In the genomic region with DNA sequence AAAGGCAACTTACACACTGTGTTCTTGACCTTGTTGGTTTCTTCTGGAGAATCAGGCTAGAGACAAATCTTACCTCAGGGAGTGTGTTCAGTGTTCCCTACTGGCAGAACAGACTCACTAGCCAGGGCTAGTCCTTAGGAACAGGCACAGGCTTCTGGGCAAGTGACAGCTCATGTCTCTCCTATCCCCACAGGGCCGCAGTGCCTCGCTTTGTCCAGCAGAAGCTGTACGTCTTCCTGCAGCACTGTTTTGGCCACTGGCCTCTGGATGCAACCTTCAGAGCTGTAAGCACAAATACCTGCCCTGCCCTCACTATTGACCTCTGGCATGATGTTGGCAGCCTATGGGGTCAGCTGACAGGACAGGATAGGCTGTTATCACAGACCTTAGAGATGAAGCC, we compare ENCODE assay signal across 22 mouse cellular contexts. TPM values are rescaled to one million over a fixed set of nuclear protein-coding genes. Genes with fewer than 3 reads are reported as not detected.
DNase-seq lines count a peak whose midpoint lies in the region; ATAC-seq and TF ChIP-seq lines count a peak whose summit lies in the region.
"Had no signal": no experiment of that assay in that cellular context is flagged by ENCODE, and none has a peak within 500 bp of the region (broad histone marks: within the 10 kb centered on the region; RNA-seq: fewer than 3 reads in every experiment).

No protein-coding gene starts in this region.

- no peak overlapping the region for H3K9ac ChIP-seq in midbrain, embryonic 11.5 days (ENCODE audit: low read length)
- no peak overlapping the region for H3K9ac ChIP-seq in midbrain, embryonic 14.5 days (replicated peaks; ENCODE audit: low read length)
- H3K9ac ChIP-seq in liver, embryonic 15.5 days, result no peak overlapping the region
- H3K9ac ChIP-seq in forebrain, embryonic 16.5 days (replicated peaks; ENCODE audit: low read depth, low read length), result no peak overlapping the region
- H3K9ac ChIP-seq: embryonic facial prominence, embryonic 15.5 days; forebrain, embryonic 15.5 days; heart, embryonic 15.5 days; hindbrain, embryonic 13.5 days had no signal

- H3K36me3 ChIP-seq in midbrain, embryonic 11.5 days (ENCODE audit: control insufficient read depth, insufficient read depth, low read length), result peaks cover 21% of the 10 kb centered on the region
- H3K36me3 ChIP-seq in midbrain, embryonic 14.5 days (ENCODE audit: control insufficient read depth, insufficient read depth, low read length), result peaks cover 60% of the 10 kb centered on the region
- peaks cover 70% of the 10 kb centered on the region for H3K36me3 ChIP-seq in liver, embryonic 15.5 days (replicated peaks)
- H3K36me3 ChIP-seq in forebrain, embryonic 16.5 days (ENCODE audit: control insufficient read depth, insufficient read depth), result peaks cover 15% of the 10 kb centered on the region

- no peak overlapping the region for H3K4me2 ChIP-seq in midbrain, embryonic 11.5 days
- no peak overlapping the region for H3K4me2 ChIP-seq in midbrain, embryonic 14.5 days (ENCODE audit: low read length)
- H3K4me2 ChIP-seq in liver, embryonic 15.5 days, result no peak overlapping the region
- H3K4me2 ChIP-seq in forebrain, embryonic 16.5 days (ENCODE audit: low read length), result no peak overlapping the region
- H3K4me2 ChIP-seq: embryonic facial prominence, embryonic 15.5 days; forebrain, embryonic 15.5 days; heart, embryonic 11.5 days; heart, embryonic 15.5 days; hindbrain, embryonic 13.5 days had no signal

- H3K27me3 ChIP-seq in cerebellum, adult 2 months (ENCODE audit: control insufficient read depth, insufficient read depth, low read length), result no peaks in the 10 kb centered on the region
- no peaks in the 10 kb centered on the region for H3K27me3 ChIP-seq in midbrain, embryonic 11.5 days (ENCODE audit: control insufficient read depth, insufficient read depth, low read length)
- H3K27me3 ChIP-seq in midbrain, embryonic 14.5 days (ENCODE audit: control insufficient read depth, insufficient read depth, low read length), result no peaks in the 10 kb centered on the region
- H3K27me3 ChIP-seq in liver, embryonic 15.5 days, result no peaks in the 10 kb centered on the region
- no peaks in the 10 kb centered on the region for H3K27me3 ChIP-seq in forebrain, embryonic 16.5 days (replicated peaks; ENCODE audit: control insufficient read depth, insufficient read depth, low read length)
- H3K27me3 ChIP-seq: CH12.LX; embryonic facial prominence, embryonic 15.5 days; forebrain, embryonic 15.5 days; heart, embryonic 15.5 days; hindbrain, embryonic 13.5 days had no signal

- peaks cover 34% of the 10 kb centered on the region for H3K4me1 ChIP-seq in cerebellum, adult 2 months (ENCODE audit: control insufficient read depth, insufficient read depth, low read length)
- H3K4me1 ChIP-seq in midbrain, embryonic 11.5 days (ENCODE audit: control insufficient read depth, insufficient read depth, low read length), result no peaks in the 10 kb centered on the region
- H3K4me1 ChIP-seq in midbrain, embryonic 14.5 days (ENCODE audit: control insufficient read depth, insufficient read depth, low read length), result no peaks in the 10 kb centered on the region
- peaks cover 51% of the 10 kb centered on the region for H3K4me1 ChIP-seq in liver, embryonic 15.5 days (replicated peaks)
- no peaks in the 10 kb centered on the region for H3K4me1 ChIP-seq in forebrain, embryonic 16.5 days (replicated peaks; ENCODE audit: control insufficient read depth, insufficient read depth, low read length)
- H3K4me1 ChIP-seq: embryonic facial prominence, embryonic 15.5 days; forebrain, embryonic 15.5 days; hindbrain, embryonic 13.5 days had no signal

- no peak overlapping the region for H3K4me3 ChIP-seq in cerebellum, adult 2 months (replicated peaks; ENCODE audit: insufficient read depth, low read depth, low read length)
- no peak overlapping the region for H3K4me3 ChIP-seq in midbrain, embryonic 11.5 days (ENCODE audit: low read depth, low read length)
- no peak overlapping the region for H3K4me3 ChIP-seq in midbrain, embryonic 14.5 days (replicated peaks; ENCODE audit: low read depth, low read length)
- H3K4me3 ChIP-seq in liver, embryonic 15.5 days (replicated peaks), result no peak overlapping the region
- H3K4me3 ChIP-seq in forebrain, embryonic 16.5 days (replicated peaks; ENCODE audit: low read length), result no peak overlapping the region
- H3K4me3 ChIP-seq: embryonic facial prominence, embryonic 15.5 days; forebrain, embryonic 15.5 days; heart, adult 2 months; heart, embryonic 15.5 days; hindbrain, embryonic 13.5 days had no signal

- H3K9me3 ChIP-seq in midbrain, embryonic 11.5 days (ENCODE audit: control insufficient read depth, low read length), result no peaks in the 10 kb centered on the region
- H3K9me3 ChIP-seq in midbrain, embryonic 14.5 days (ENCODE audit: control insufficient read depth, low read length), result no peaks in the 10 kb centered on the region
- no peaks in the 10 kb centered on the region for H3K9me3 ChIP-seq in liver, embryonic 15.5 days (replicated peaks)
- H3K9me3 ChIP-seq in forebrain, embryonic 16.5 days (ENCODE audit: control insufficient read depth, low read length), result no peaks in the 10 kb centered on the region
- H3K9me3 ChIP-seq: embryonic facial prominence, embryonic 15.5 days; forebrain, embryonic 15.5 days; heart, embryonic 15.5 days; hindbrain, embryonic 13.5 days had no signal

- peak; percentile 31 for DNase-seq in cerebellum, adult 9-10 months
- no peak for DNase-seq in cerebellum, adult 2 months
- peak; percentile 68 for DNase-seq in midbrain, embryonic 11.5 days (ENCODE audit: low spot score, missing footprints)
- no peak for DNase-seq in midbrain, embryonic 14.5 days
- DNase-seq: adrenal gland, adult 2 months; adrenal gland, postnatal 36 days; cerebellum, adult 8-10 months; embryo, embryonic 11 days; gastrocnemius, postnatal 10 days; heart, adult 2 months; heart, postnatal 14 days had no signal

- whole genome bisulfite sequencing in cerebellum, adult 2 months, result 85% methylated on average over 3 of the region's 3 CpGs
- WGBS in midbrain, embryonic 11.5 days, result 92% methylated on average over 3 of the region's 3 CpGs
- 96% methylated on average over 3 of the region's 3 CpGs for WGBS in midbrain, embryonic 14.5 days
- 82% methylated on average over 3 of the region's 3 CpGs for WGBS in liver, embryonic 15.5 days (ENCODE audit: insufficient replicate concordance)
- 89% methylated on average over 3 of the region's 3 CpGs for WGBS in forebrain, embryonic 16.5 days

- no peak for TF ChIP-seq CTCF in cerebellum, adult 2 months (IDR thresholded peaks at IDR 0.05; ENCODE audit: borderline replicate concordance, insufficient read depth, low read depth, low read length)

- no peak for TF ChIP-seq POLR2A in cerebellum, adult 2 months (IDR thresholded peaks at IDR 0.05; ENCODE audit: borderline replicate concordance, insufficient read depth, low read length)

- ATAC-seq in midbrain, embryonic 11.5 days (ENCODE audit: low FRiP score), result no peak
- ATAC-seq in midbrain, embryonic 14.5 days (ENCODE audit: low FRiP score, low TSS enrichment), result no peak
- no peak for ATAC-seq in liver, embryonic 15.5 days (ENCODE audit: insufficient read depth)
- ATAC-seq in forebrain, embryonic 16.5 days, result no peak
- ATAC-seq in megakaryocyte progenitor cell, adult 5-6 weeks (replicated peaks; ENCODE audit: poor library complexity), result no peak
- ATAC-seq: forebrain, embryonic 15.5 days; hindbrain, postnatal 0 days had no signal

- H3K27ac ChIP-seq in cerebellum, adult 2 months (ENCODE audit: insufficient read depth, low read length), result no peak overlapping the region
- no peak overlapping the region for H3K27ac ChIP-seq in midbrain, embryonic 11.5 days (ENCODE audit: low read depth, low read length)
- H3K27ac ChIP-seq in midbrain, embryonic 14.5 days (replicated peaks; ENCODE audit: low read depth, low read length), result no peak overlapping the region
- peak overlapping the region; percentile 95 for H3K27ac ChIP-seq in liver, embryonic 15.5 days (replicated peaks)
- H3K27ac ChIP-seq in forebrain, embryonic 16.5 days (ENCODE audit: low read length), result no peak overlapping the region
- H3K27ac ChIP-seq: embryonic facial prominence, embryonic 15.5 days; forebrain, embryonic 15.5 days; heart, adult 2 months; heart, embryonic 15.5 days; hindbrain, embryonic 13.5 days; hindbrain, postnatal 0 days had no signal

RNA-seq across cellular contexts. Expression of gene Ccdc74a, which starts 7.2 kb away (rescaled TPM):
- 112 and 123 TPM in 2 replicates for polyA plus RNA-seq in cerebellum, adult 2 months (2012; rRNA removed)
- polyA plus RNA-seq in midbrain, embryonic 11.5 days (2014; fragmentation: Nextera tagmentation; extraction: Ambion mirVana), result 4.8 and 5.4 TPM in 2 replicates
- polyA plus RNA-seq in midbrain, embryonic 14.5 days (2014; fragmentation: Nextera tagmentation; extraction: Ambion mirVana), result 9.4 and 9.6 TPM in 2 replicates
- polyA plus RNA-seq in liver, embryonic 15.5 days (2015; fragmentation: Nextera tagmentation; extraction: Ambion mirVana), result 2.0 and 2.5 TPM in 2 replicates
- 5.5 and 7.7 TPM in 2 replicates for polyA plus RNA-seq in forebrain, embryonic 16.5 days (2015; fragmentation: Nextera tagmentation; extraction: Ambion mirVana)
- 1.0 and 1.5 TPM in 2 replicates for total RNA-seq in megakaryocyte progenitor cell, adult 5-6 weeks (2015)
- 0.51 TPM in 1 of 2 replicates, not detected in the other for total RNA-seq in megakaryocyte progenitor cell, adult 5-6 weeks (2017)
- total RNA-seq: CH12.LX; hematopoietic stem cell, adult 5-6 weeks had no signal

RNA-seq across cellular contexts. Expression of gene Smpd4, which starts 19.9 kb away (rescaled TPM):
- polyA plus RNA-seq in cerebellum, adult 2 months (2012; rRNA removed), result 113 and 125 TPM in 2 replicates
- 41.1 and 46.5 TPM in 2 replicates for polyA plus RNA-seq in midbrain, embryonic 11.5 days (2014; fragmentation: Nextera tagmentation; extraction: Ambion mirVana)
- polyA plus RNA-seq in midbrain, embryonic 14.5 days (2014; fragmentation: Nextera tagmentation; extraction: Ambion mirVana), result 29.1 and 29.3 TPM in 2 replicates
- polyA plus RNA-seq in liver, embryonic 15.5 days (2015; fragmentation: Nextera tagmentation; extraction: Ambion mirVana), result 14.0 and 14.3 TPM in 2 replicates
- 33.4 and 38.3 TPM in 2 replicates for polyA plus RNA-seq in forebrain, embryonic 16.5 days (2015; fragmentation: Nextera tagmentation; extraction: Ambion mirVana)
- total RNA-seq in megakaryocyte progenitor cell, adult 5-6 weeks (2015), result 59.3 and 76.5 TPM in 2 replicates
- total RNA-seq in megakaryocyte progenitor cell, adult 5-6 weeks (2017), result 49.1 and 49.3 TPM in 2 replicates

RNA-seq across cellular contexts. Expression of gene Slc7a4, which starts 56.1 kb away (rescaled TPM):
- 40.8 and 46.2 TPM in 2 replicates for polyA plus RNA-seq in cerebellum, adult 2 months (2012; rRNA removed)
- 1.5 and 2.0 TPM in 2 replicates for polyA plus RNA-seq in midbrain, embryonic 11.5 days (2014; fragmentation: Nextera tagmentation; extraction: Ambion mirVana)
- polyA plus RNA-seq in midbrain, embryonic 14.5 days (2014; fragmentation: Nextera tagmentation; extraction: Ambion mirVana), result 25.0 and 32.4 TPM in 2 replicates
- polyA plus RNA-seq in liver, embryonic 15.5 days (2015; fragmentation: Nextera tagmentation; extraction: Ambion mirVana), result 1.9 and 2.4 TPM in 2 replicates
- 35.0 and 44.5 TPM in 2 replicates for polyA plus RNA-seq in forebrain, embryonic 16.5 days (2015; fragmentation: Nextera tagmentation; extraction: Ambion mirVana)
- total RNA-seq in megakaryocyte progenitor cell, adult 5-6 weeks (2015), result 1.2 and 1.4 TPM in 2 replicates
- 4.2 and 5.6 TPM in 2 replicates for total RNA-seq in megakaryocyte progenitor cell, adult 5-6 weeks (2017)

Comparison
In these comparisons a context has a peak if more than half of its experiments do, and no peak if none do; other contexts are left out.
1. DNase-seq: peak in cerebellum, adult 9-10 months (single experiment) and midbrain, embryonic 11.5 days (single experiment); none in cerebellum, adult 2 months (0 of 2) and midbrain, embryonic 14.5 days (single experiment).
2. RNA of gene Ccdc74a, which starts 7.2 kb away (polyA plus RNA-seq): 112 to 123 TPM in cerebellum, adult 2 months; 9.4 to 9.6 TPM in midbrain, embryonic 14.5 days, 5.5 to 7.7 TPM in forebrain, embryonic 16.5 days, 4.8 to 5.4 TPM in midbrain, embryonic 11.5 days and 2.0 to 2.5 TPM in liver, embryonic 15.5 days; every median in the first group is over 10 times any median in the second.